Mouse (Mus musculus): Measurements from ENCODE around the gene Il1rapl2.

GRCm38 (mm10) chrX:138722372-138722771, 1152.0 kb downstream of the Il1rapl2 start:
- TF ChIP-seq CTCF (IDR thresholded peaks at IDR 0.05; ENCODE audit: low read depth, low read length) (no peak), POLR2A (IDR thresholded peaks at IDR 0.05; ENCODE audit: extremely low read depth, insufficient read depth, low read length) (no peak)

Data from liver, adult 2 months (tissue).